Comparison of ENCODE assay signal across 8 mouse cellular contexts in the genomic region with DNA sequence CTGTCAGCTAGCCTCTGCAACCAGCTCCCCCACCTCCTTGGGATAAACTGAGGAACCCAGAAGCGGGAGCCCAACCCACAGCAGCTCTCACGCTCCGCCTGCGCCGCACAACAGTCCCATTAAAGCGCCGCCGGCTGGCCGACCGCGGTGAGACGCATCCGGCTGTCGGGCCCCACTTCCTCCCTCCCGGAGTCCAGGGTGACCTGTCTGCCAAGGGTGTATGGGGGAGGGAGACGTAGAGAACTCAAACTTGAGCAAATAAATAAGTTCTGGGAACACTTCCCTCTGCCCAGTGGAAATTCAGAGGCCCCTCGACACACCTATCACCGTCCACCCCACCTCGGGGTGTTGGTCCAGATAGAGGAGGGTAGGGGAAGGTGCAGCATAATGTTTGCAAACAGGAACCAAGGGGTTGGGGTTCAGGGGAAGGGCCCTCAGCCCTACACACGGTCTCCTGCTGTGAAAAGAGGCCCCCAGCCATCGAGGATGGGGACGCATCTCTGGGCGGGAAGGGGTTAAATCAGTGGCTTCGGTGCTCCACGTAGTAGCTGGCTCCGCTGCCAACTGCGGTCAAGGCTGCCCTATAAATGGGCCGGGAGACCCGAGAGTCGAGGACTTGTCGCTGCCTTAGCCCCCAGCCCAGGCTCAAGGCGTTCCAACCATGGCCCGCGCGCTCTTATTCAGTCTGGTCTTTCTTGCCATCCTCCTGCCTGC. TPM values are rescaled to one million over a fixed set of nuclear protein-coding genes. Genes with fewer than 3 reads are reported as not detected.
DNase-seq lines count a peak whose midpoint lies in the region; ATAC-seq and TF ChIP-seq lines count a peak whose summit lies in the region.

A gene (plus strand): TSS at position 611 of the 714 bp plus-strand sequence.

- no peaks in the 10 kb centered on the region for H3K9me3 ChIP-seq in heart, embryonic 15.5 days (replicated peaks)
- H3K9me3 ChIP-seq in kidney, embryonic 16.5 days (ENCODE audit: low read length): no peaks in the 10 kb centered on the region

- WGBS in heart, embryonic 15.5 days: 4% methylated on average over 35 of the region's 35 CpGs
- 9% methylated on average over 35 of the region's 35 CpGs for WGBS in kidney, embryonic 16.5 days

- no peak for DNase-seq in left cerebral cortex, adult 2 months (ENCODE audit: extremely low spot score in 1 of 2, low spot score in 2 of 2)
- DNase-seq in left cerebral cortex, adult 11 months (ENCODE audit: low spot score): no peak
- peak; percentile 31 for DNase-seq in embryo, embryonic 9.5 days (ENCODE audit: extremely low spot score)
- peak; percentile 62 for DNase-seq in lung, postnatal 14 days
- peak; percentile 59 for DNase-seq in retina, postnatal 1 day
- DNase-seq in left cerebral cortex, postnatal 25 days (ENCODE audit: low spot score in 2 of 2): no peak

- peak within 1 kb of the TSS; percentile 62 for H3K4me2 ChIP-seq in heart, embryonic 15.5 days
- peak within 1 kb of the TSS; percentile 45 for H3K4me2 ChIP-seq in kidney, embryonic 16.5 days (replicated peaks; ENCODE audit: low read depth, low read length)

- H3K36me3 ChIP-seq in heart, embryonic 15.5 days: no peaks in the 10 kb centered on the region; the same call in 1 of the 2 replicates
- H3K36me3 ChIP-seq in kidney, embryonic 16.5 days (ENCODE audit: insufficient read depth, low read length): no peaks in the 10 kb centered on the region

- H3K9ac ChIP-seq in heart, embryonic 15.5 days: peak within 1 kb of the TSS; percentile 26
- H3K9ac ChIP-seq in kidney, embryonic 16.5 days (replicated peaks; ENCODE audit: low read length): peak within 1 kb of the TSS; percentile 36

- no peak; the same call in none of the 2 replicates for TF ChIP-seq CTCF in left cerebral cortex, adult 2 months (IDR thresholded peaks at IDR 0.05)

- intact Hi-C loops in left cerebral cortex, adult 2 months (cut with DNase I): loop anchor here (5.0 kb wide), 2 partner anchors 38 to 53 kb away; a partner anchor contains a TSS
- intact Hi-C loops in left cerebral cortex, postnatal 25 days (cut with DNase I): no loop called here

- H3K4me1 ChIP-seq in heart, embryonic 15.5 days (replicated peaks): peaks cover 16% of the 10 kb centered on the region
- peaks cover 14% of the 10 kb centered on the region for H3K4me1 ChIP-seq in kidney, embryonic 16.5 days (ENCODE audit: insufficient read depth, low read length)

- 0 out of 2 replicates have a peak, but pooled peaks have one; percentile 23 for ATAC-seq in heart, embryonic 15.5 days (replicated peaks; ENCODE audit: insufficient number of reproducible peaks, insufficient read depth, low FRiP score, low read depth)
- peak; percentile 52; the same call in 1 of the 2 replicates for ATAC-seq in kidney, embryonic 16.5 days (ENCODE audit: low FRiP score, low TSS enrichment)

- H3K4me3 ChIP-seq in left cerebral cortex, adult 2 months: peak within 1 kb of the TSS; percentile 23; the same call in 1 of the 2 replicates
- peak within 1 kb of the TSS; percentile 39 for H3K4me3 ChIP-seq in heart, embryonic 15.5 days
- H3K4me3 ChIP-seq in kidney, embryonic 16.5 days (ENCODE audit: low read length): peak within 1 kb of the TSS; percentile 18

- H3K27me3 ChIP-seq in heart, embryonic 15.5 days: peaks cover 20% of the 10 kb centered on the region; the same call in 1 of the 2 replicates
- H3K27me3 ChIP-seq in kidney, embryonic 16.5 days (ENCODE audit: insufficient read depth, low read length): peaks cover 10% of the 10 kb centered on the region; the same call in 1 of the 2 replicates

- no peak within 1 kb of the TSS for H3K27ac ChIP-seq in left cerebral cortex, adult 2 months
- H3K27ac ChIP-seq in heart, embryonic 15.5 days: no peak within 1 kb of the TSS
- no peak within 1 kb of the TSS for H3K27ac ChIP-seq in kidney, embryonic 16.5 days (ENCODE audit: low read length)

RNA-seq across cellular contexts. Expression of the gene that starts here (rescaled TPM):
- total RNA-seq in left cerebral cortex, adult 2 months (2021): under 1 TPM; 0.33 to 0.34 TPM
- 0.57 and 1.5 TPM in 2 replicates for polyA plus RNA-seq in heart, embryonic 15.5 days (2015; fragmentation: Nextera tagmentation; extraction: Ambion mirVana)
- polyA plus RNA-seq in kidney, embryonic 16.5 days (2015; fragmentation: Nextera tagmentation; extraction: Ambion mirVana): 0.58 and 0.64 TPM in 2 replicates
- total RNA-seq in left cerebral cortex, postnatal 25 days (2021): under 1 TPM in 1 of 2 experiments, not detected in 1; 0.21 TPM

Comparison
In these comparisons a context has a peak if more than half of its experiments do, and no peak if none do; other contexts are left out.
1. Peak in ATAC-seq, H3K4me3 ChIP-seq, H3K9ac ChIP-seq and H3K4me2 ChIP-seq in kidney, embryonic 16.5 days; RNA of the gene not detected or under 1 TPM.
2. DNase-seq: peak in embryo, embryonic 9.5 days (single experiment), lung, postnatal 14 days (single experiment) and retina, postnatal 1 day (single experiment); none in left cerebral cortex, adult 2 months (0 of 2), left cerebral cortex, adult 11 months (single experiment) and left cerebral cortex, postnatal 25 days (0 of 2).
3. Peak in every context shown above with its lines, with median percentiles within 50 percentile points of each other: H3K4me3 ChIP-seq.